Mouse (Mus musculus) right cerebral cortex, postnatal 14 days (tissue): ENCODE data around the gene Nek1.
"Not testable (repeated sequence)": the region's sequence is repeated elsewhere in the genome, so short reads cannot be mapped to it uniquely, and the experiment has no call there.

Source experiments
- DNase-seq: peaks from one replicate; pipeline ENCODE4 v3.0.0; 2022

The Nek1 gene

GRCm38 (mm10) chr8:60984260-60985010 lies 8.6 kb upstream of the Nek1 start:
- not testable (repeated sequence) for DNase-seq

DNA sequence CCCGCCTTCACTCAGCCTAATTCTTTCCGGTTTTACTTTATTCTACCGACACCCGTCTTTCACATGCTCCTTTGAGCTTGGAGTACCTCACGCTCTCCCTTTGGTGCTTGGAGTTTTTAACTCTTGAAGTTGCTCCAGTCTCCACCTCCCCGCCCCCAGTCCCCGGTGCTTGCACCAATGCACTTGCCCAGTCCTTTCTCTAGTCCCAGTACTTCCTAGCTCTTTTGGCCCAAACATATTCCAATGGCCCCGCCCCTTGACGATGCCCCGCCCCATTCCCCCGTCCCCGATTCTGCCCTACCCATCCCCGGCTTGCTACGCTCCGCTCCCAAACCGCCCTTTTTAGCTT lies 460 bp upstream of the Nek1 start:
- DNase-seq, result no peak

DNA sequence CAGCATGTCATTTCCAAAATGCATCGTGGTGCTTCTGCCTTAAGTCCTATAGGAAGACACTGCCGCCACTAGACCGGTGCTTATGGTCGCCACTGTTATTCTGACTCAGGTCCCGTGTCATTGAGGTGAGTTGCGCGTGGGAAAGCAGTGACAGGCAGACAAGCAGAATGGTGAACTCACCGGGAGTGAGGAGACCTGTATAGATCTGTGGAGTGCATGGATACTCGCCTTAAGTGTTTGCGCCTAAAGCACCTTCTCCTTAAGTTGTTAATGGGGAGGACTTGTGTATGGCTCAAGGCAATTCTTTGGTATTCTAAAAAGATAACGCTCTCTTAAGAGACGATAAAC lies 618 bp downstream of the Nek1 start:
- no peak for DNase-seq

DNA sequence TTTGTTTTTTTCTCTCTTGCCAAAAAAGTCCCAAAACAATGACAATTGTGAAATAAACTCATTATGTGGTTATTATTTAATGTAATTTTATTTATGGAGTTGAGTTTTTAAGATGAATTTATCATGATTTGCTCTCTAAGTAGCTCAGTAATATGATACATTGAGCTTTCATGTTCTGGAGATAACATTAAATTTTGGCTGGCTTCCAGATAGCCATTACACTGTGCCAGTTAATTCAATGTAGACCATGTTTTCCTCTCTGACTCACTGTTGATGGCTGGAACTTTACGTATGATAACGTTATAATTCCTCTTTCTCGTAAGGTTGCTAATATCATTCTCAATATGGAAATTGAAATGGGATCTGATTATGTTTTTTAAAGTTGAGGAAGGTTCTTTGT lies 3.5 kb downstream of the Nek1 start:
- DNase-seq, result no peak

GRCm38 (mm10) chr8:61041951-61042350 lies 49.0 kb downstream of the Nek1 start:
- DNase-seq, result peak; percentile 74

GRCm38 (mm10) chr8:61043874-61044273 lies 50.9 kb downstream of the Nek1 start:
- DNase-seq, result no peak

GRCm38 (mm10) chr8:61046816-61047215 lies 53.8 kb downstream of the Nek1 start:
- DNase-seq, result no peak

GRCm38 (mm10) chr8:61053017-61053416 lies 60.0 kb downstream of the Nek1 start:
- DNase-seq, result no peak

DNA sequence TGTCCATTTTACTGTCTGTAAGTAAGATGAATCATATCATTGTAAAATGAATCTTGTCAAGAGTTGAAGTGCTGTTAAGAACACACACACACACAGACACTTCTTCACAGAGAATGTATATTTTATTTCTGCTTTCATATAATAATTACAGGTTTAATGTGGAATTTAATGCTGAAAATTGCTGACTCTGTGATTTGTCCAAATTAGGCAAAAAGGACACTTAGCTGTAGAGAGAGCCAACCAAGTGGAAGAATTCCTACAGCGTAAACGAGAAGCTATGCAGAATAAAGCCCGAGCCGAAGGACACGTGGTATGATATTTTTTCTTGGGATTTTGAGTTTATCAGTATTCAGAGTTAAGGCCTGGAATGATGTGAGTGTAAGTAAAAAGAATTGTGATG lies 61.3 kb downstream of the Nek1 start:
- DNase-seq, result no peak

DNA sequence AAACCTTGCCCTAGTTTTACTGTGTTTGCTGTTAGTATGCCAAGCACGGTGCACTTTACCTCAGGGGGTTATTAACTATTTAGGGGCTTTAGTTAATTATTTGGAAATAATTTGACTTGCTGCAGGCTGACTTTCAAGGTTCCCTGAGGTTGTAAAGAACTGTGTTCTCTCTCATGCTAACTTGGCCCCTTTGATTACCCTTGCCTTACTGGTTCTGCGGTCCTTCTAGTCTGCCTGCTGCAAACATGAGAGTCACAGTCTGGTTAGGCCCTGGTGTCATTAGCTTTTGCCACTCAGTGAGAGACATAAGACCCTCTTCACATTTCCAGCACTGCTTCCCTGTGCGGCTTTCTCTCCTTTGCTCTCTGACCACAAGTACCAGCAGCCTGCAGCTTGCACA lies 64.0 kb downstream of the Nek1 start:
- DNase-seq, result no peak

- DNase-seq, result no peak
Observed at GRCm38 (mm10) chr8:61059143-61059542, 66.1 kb downstream of the Nek1 start.

GRCm38 (mm10) chr8:61060412-61060811 lies 67.4 kb downstream of the Nek1 start:
- DNase-seq, result no peak

DNA sequence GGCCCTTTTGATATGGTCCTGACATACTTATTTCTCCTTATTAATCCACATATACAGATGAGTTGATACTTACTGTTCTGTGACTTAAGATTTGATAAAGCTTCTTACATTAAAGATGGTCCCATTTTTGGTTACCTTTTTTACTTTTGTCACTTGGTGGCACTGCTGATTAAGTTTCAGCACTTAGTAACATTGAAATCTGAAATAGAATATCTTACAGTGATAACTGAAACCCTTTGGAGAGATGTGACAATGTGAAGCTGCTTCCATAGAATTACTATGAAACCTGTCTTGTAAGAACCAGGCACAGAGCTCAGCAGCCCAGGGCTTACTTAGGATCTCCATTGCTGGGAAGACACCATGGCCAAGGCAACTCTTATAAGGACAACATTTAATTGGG lies 82.1 kb downstream of the Nek1 start:
- DNase-seq, result no peak

GRCm38 (mm10) chr8:61110496-61110895 lies 117.5 kb downstream of the Nek1 start:
- DNase-seq, result no peak

GRCm38 (mm10) chr8:61111940-61112339 lies 118.9 kb downstream of the Nek1 start:
- DNase-seq, result no peak

DNA sequence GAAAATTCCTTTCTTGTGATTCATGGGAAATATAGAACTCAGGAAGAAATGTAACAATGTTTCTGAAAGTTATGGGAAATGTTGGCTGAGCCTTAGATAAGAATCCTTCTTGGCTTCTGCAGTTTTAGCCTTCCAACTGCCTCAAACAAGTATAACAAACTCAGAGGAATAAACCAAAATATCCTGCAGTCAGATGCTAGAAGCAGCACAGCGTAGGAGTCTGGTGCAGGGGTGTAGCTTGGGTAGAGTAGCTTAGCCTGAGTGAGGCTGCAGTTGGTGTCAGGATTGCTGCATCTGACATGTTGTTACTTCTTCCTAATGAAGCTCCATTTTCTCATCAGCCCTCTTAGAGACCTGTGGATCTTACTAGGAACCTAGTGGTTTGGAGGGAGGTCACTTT lies 128.6 kb downstream of the Nek1 start:
- no peak for DNase-seq

GRCm38 (mm10) chr8:61127299-61127861 lies 134.4 kb downstream of the Nek1 start:
- DNase-seq, result no peak

- DNase-seq, result no peak
Observed at GRCm38 (mm10) chr8:61132561-61133134, 139.7 kb downstream of the Nek1 start.

DNA sequence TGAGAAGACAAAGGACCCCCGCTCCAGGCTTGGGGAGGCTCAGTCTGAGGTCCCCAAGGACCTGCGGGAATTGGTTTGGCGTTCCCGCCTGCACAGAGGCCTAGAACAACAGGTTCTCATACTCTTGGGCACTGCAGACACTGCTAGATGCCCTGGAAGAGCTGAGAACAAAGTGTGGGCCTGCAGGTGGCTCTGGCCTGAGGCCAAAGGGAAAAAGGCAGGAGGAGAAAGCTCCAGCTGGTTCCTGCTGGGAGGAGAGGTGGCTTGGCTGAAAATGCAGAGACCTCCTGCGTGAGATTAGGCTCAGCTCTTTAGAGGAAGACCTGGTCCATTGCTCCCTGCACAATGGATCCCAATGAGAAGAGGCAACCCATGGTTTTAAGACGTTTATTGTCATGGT lies 148.9 kb downstream of the Nek1 start:
- no peak for DNase-seq

GRCm38 (mm10) chr8:61142302-61142701 lies 149.3 kb downstream of the Nek1 start:
- no peak for DNase-seq

DNA sequence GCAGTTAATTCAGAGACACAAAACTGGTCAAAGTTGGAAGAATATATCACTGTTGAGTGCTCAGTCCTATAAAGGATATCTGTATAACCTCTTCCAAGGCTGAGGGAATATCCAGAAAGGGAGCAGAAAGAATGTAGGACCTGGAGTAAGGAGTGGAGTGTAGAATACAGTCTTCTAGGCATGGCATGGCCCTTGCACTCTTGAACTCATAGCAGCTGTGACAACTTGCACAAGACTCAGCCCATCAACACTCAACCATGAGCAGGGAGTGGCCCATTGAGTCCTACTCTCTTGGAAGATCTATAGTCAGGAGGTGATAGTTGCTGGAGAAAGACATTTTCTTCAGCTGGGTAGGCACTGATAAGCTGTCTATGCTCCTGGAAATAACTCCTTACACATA lies 149.8 kb downstream of the Nek1 start:
- no peak for DNase-seq

DNA sequence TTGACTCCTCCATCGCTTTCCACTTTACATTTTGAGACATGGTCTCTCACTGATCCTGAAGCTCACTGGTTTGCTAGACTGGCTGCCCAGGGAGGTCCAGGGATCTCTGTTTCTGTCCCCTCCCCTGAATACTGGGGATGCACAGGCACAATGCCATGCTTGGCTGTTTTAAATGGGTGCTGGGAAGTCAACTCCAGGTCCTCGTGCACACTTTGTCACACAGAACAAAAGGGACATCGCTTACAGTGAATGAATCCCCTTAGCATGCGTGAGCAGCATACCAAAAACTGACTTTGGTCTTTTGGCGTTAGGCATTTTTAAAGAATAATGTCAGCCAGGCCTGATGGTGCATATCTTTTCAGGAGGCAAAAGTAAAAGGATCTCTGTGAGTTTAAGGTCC lies 155.7 kb downstream of the Nek1 start:
- DNase-seq, result no peak

DNA sequence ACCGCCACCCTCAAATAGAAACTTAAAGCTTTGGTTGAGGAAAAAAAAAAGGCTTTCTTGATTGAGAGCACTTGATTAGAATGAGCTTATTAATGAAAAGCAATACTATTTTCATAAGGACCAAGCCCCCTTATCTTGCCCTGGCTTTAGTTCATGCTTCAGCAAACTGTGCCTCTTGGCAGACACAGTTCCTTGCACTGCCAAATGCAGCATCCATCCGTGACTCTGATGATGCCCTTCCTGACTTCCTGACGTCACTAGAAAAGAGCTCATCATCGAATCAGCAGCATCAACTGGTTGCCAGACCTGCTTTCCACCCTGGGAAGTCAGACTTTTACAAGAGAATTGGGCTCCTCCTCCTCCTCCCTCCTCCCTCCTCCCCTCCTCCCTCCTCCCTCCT lies 157.6 kb downstream of the Nek1 start:
- DNase-seq, result no peak

DNA sequence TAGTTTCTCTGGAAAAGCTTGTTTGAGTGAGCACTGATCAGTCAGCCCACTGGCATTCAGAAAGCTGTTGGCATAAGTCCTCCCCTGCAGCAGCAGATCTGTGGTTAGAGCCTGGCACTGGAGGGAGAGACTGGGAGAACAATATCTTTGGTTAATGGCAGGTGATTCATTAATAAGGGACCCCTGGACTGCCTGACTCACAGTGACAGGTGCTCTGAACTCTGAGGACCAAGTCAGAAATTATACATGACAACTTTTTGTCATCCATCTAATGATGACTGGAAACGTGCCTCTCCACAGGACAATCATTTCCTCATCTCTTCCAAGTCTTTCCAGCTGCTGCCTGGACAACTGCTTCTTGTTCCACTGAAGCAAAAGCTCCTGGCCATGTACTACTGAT lies 163.4 kb downstream of the Nek1 start:
- DNase-seq, result no peak

- no peak for DNase-seq
Observed at GRCm38 (mm10) chr8:61158540-61158939, 165.5 kb downstream of the Nek1 start.
